Mouse (Mus musculus) thymus, adult 18-20 months (tissue): ENCODE measurements around the gene Gtse1.
A peak's percentile ranks its signal among the peaks of the same experiment; 100 is the strongest.
"Not testable (repeated sequence)": the region's sequence is repeated elsewhere in the genome, so short reads cannot be mapped to it uniquely, and the experiment has no call there.

Source experiments
- DNase-seq, 2 experiments: peaks; one replicate each; pipeline ENCODE4 v3.0.0; 2022; ENCODE audit warnings: mixed read lengths in 2 of 2

Gene Gtse1

DNA sequence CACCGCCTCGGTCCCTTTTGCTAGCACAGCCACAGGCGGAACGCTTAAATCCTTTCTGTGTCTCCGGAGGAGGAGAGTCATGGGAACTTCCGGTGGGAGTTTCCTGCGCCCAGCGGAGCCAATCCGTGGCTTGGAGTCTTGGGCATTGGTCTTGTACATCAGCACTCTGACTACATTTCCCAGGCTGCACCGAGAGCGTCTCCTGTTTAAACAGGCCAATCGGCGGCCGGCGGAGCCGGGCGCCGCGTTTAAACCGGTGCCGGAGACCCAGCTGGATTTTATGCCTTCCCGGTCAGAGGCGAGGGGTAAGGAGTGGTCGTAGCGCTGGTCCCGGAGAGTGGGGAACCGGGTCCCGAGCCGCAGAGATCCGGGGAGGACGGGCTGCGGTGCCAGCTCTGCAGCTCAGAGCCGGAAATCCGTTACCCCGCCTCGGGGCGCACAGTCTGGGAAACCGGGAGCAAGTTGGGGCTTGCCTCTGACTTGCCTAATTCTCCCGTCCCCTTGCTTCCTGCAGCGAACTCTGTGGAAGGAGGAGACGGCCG, at the start of gene Gtse1:
Gene Gtse1 (plus strand): TSS at position 256 of the 542 bp plus-strand sequence.
- DNase-seq: peak; percentile 90 to 92

DNA sequence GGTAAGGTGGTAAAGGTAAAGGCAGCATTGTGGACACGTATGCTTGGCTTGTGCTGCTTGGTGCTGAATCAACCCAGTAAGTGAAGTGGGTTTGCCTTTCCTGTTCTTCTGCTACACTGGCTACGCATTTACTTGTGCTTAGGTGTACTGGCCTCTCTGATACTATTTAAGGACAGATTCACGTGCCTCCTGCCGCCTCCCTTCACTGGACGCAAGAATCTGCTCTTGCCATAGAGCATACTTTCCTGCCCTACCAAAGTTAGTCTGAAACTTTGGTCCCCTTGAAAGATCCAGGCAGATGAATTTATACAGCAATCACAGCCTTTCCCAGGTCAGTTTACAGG, 49.1 kb upstream of the Gtse1 start:
- DNase-seq: no peak

DNA sequence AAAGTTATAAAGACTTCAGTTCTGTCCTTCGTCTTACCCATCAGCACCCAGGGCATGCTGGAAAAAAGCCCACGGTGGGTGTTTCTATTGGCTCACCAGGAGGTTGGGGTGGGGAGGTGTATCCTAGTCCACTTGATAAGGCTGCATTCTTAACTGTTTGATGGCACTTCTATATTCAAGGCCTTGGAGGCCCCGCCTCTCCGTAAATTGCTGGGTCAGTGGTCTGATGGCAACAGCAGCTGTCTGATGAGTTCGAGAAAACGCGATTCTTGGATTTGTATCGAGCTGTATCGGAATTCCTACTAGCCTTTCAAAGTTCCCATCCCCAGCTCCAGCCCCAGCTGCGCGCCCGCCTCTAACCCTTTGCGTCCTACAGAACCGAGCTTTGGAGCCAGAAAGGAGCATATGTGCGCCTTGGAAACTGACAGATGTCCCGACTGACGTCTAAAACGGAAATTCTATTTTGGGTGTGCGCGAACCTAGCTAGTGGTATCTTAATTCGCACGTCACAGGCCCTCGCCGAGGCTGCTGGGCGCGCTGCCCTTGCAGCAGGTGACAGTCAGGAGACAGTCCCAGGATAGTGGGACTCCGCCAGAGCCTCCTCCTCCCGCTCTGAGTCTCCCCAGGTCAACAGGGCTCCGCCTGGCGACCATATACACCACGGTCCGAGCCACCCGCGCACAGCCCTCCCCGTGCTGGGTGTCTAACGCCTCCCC, 48.6 kb upstream of the Gtse1 start:
- peak in 1 of 2 experiments; percentile 18 for DNase-seq

DNA sequence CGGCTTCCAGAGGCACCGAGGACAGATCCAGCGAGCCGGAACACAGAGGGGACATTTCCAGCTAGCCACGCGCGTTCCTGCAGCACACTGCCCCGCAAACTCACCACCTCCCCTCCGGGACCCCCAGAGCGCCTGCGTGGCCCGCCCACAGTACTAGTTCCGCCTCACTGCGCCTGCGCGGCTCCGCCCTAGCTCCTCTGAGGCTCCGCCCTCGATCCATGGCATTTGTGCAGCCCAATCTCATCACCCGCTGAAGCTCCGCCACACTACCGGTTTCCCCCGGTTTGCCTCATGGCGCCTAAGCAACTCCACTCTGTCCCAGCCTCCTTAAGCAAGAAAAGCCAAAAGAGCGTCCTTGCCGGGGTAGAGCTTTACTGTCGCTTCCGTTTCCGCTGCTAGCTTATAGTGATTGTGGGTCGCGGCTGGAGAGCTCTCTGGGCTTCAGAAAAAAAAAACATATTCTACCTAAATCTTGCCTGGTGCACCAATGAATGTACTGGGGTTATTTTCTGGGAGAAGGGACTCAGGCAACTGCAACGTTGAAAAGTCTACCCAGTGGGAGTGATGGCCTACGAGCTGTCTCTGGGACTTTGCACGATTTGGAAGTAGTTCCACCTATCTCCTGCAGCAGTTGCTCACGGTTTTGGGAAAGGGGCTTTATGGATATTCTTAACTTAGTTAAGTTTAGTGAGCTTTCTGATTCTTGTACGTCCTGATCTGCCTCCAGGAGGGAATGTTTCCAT, 47.8 kb upstream of the Gtse1 start, which contains the start of gene Cdpf1:
Gene Cdpf1 (minus strand): TSS at position 163 of the 743 bp plus-strand sequence.
- DNase-seq: peak; percentile 98

DNA sequence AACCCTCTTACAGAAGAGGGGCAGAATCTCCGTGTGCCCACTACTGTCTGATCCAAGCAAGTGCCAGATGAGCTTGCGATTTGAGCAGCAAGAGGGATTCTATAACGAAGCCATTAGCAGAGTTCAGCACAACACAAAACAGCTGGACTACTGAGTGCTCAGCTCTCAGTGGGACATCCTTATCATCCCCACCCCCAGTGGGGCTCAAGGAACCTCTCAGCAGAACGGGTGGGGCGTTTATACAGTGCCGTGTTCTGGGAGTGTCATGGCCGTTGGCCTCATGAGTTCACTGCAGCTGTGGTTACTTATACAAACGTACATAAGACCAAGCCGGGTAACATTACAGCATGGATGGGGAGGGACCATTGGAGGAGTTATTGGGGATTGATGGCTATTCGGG, 46.1 kb upstream of the Gtse1 start:
- DNase-seq: no peak

DNA sequence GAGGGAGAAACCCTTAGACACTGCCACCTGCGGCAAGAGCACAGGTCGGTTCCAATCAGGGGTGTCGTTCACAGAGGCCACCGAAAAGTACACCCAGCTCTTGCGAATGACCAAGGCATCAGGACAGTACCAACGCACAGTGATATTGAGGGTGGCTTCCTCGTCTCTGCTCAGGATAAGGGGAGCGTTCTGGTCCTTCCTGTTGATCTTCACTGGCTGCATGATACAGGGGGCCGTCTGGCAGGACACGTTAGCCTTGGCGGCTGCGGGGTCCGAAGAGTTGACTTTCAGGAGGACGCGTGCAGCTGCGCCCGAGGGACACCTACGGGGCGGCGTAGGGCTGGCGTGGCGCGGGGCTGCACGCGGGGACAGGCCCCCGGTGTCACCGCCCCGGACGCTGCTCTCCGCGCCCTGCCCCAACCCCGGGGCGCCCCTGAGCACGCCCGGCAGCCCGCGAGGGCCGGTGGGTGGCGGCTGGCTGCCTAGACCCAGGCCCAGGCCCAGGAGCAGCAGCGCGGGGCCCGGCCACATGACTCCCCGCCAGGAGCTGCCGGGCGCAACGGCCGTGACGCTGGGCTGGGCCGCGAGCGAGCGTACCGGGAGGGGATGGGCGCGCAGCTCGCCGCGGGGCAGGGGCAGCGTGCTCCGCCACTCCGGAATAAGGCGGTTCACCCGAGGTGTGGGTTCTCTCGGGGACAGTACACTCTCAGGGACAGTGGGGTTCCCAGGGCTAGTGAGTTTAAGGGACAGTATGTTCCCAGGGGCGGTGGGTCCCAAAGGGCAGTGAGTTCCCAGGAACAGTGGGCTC, 38.1 kb upstream of the Gtse1 start, which contains the start of gene Pkdrej:
Gene Pkdrej (minus strand): TSS at position 532 of the 808 bp plus-strand sequence.
- no peak for DNase-seq

DNA sequence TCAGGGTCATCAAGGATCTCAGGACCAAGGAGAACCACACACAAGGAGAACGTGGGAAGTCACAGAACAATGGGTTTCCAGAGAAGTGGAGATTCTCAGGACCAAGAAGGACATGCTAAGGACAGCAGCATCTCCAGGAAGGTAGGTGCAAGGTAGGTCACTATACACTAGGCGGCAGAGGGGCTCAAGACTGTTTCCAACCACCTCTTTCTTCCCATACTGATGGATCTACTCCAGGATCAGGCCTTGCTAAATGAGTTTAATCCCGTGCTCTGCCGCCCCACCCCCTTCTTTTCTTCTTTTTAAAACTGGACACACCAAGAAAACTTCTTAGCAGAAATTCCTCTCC, 37.6 kb upstream of the Gtse1 start:
- DNase-seq: no peak

DNA sequence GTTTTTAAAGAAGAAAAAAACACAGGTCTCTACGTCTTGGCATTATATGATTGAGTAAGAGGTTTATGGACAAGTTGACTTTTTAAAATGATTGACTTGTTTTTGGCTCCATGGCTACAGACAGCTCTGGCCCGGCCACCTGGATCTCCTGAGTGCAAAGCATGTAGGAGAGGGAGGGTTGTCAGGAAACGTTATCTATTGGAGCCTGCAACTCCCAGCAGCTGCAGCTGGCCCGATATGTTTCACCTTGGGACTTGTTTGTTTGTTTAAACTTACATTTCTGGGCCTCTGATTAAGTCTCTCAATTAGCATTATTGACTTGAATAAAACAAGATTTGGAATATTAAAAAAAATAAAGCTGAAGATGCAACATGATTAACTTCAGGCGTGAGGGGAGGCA, 32.9 kb upstream of the Gtse1 start:
- no peak for DNase-seq

- DNase-seq: no peak
Measured at GRCm38 (mm10) chr15:85828071-85828470, 31.5 kb upstream of the Gtse1 start.

DNA sequence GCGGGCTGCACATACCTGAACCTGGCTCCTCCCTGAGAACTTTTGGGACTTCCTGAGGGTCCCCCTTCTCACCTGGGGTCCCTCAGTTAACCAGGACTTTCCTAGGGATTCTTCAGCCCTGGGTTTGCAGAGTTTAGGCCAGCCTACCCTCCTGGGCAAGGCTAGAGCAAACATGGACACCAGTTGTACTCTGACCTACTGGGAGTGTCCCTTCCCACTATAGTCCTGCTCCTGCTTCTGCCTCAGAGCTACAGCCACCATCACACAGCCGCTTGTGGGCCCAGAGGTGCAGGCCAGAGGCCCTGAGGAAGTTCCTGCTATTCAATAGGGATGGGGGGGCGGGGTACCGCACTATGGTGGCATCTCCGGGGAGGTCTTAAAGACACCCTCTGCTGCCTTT, 30.1 kb upstream of the Gtse1 start:
- DNase-seq: no peak

DNA sequence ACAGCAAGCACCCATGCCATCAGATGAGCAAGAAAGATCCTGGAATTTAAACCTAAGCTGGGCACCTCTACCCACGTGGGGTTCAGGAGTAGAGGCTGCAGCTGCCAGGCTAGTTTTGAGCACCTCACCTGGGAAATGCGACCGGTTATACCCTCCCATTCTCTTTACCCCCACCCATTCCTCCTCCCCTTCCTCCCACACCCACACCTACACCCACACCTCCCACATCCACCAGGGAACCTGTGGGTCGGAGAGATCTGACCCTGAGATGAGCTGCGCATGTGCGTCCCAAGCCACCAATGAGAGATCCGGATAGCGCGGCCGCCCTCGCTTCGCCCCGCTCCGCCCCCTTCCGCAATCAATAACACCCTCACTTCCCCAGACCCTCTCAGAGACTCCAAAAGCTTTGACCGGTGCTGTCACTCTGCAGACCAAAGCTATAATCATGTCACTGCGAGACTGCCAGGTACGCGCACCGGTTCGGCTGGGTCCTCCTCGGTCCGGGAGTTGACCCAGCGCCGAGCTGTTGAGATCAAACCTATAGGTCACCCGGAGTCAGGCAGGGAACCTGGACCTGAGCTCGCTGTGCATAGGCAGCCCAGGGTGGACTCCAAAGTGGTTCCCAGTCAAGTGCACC, 27.5 kb upstream of the Gtse1 start, which contains the start of gene Ttc38:
Gene Ttc38 (plus strand): TSS at position 353 of the 637 bp plus-strand sequence.
- peak; percentile 78 to 85 for DNase-seq

DNA sequence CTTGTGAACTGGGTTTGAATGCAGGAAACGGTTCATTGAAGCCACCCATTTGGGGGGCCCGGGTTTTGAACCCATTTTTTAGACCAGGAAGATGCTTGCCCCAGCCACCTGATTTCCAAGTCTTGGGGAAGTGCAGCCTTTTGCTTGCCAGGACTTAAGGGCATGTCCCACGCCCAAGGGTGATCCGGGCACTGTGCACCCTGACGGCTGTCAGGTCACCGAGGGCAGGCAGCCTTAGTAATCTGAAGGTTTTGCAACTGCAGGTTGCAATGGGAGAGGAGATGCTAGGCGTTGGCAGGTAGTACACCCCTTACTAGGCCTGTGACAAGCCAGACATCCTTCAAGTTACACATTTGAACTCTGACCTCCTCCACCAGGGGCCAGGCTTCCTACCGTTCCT, 26.9 kb upstream of the Gtse1 start:
- DNase-seq: no peak

- DNase-seq: no peak
Measured at GRCm38 (mm10) chr15:85835335-85835734, 24.2 kb upstream of the Gtse1 start.

DNA sequence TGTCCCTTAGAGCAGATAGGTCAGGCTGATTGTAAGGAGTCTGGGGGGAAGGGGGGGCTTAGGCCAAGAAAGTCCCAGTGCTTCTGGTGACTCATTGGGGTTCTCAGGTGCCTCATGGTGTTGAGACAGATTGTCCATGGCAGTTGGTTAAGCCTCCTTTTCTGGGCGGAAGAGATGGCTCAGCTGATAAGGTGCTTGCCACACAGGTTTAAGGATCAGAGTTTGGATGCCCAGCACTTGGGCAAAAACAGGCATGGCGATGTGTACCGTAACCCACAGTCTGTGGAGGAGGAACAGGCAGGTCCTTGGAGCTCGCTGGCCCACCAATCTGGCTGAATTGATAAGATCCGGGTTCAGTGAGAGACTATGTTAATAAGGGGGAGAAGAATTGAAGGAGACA, 22.7 kb upstream of the Gtse1 start:
- no peak for DNase-seq

- DNase-seq: no peak
Measured at GRCm38 (mm10) chr15:85840983-85841382, 18.6 kb upstream of the Gtse1 start.

DNA sequence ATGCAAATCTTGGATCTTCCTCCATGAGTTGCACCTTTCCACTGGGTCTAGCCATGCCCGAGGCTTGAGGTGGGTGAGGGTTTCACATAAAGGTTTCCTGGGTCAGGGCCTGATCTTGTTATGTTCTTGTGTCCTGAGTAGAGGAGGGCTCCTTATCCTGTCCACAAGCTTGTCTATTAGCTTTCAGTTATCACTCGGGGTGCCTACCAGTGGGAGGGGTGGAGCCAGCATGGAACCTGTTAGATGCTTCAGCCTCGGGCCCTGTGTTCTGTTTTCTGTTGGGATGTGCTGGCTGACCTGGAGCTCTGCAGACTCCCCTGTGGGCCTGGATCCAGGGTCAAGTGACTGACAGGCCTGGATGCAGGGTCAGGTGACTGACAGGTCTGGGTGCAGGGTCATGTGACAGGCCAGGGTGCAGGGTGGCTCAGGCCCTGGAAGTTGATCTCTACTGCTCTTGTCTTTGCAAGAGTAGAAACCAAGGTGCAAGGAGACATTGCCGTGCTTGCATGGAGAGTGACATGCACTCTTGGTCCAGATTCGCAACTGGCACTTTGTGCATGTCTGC, 17.7 kb upstream of the Gtse1 start:
- DNase-seq: no peak

- DNase-seq: no peak
Measured at GRCm38 (mm10) chr15:85845071-85845470, 14.5 kb upstream of the Gtse1 start.

DNA sequence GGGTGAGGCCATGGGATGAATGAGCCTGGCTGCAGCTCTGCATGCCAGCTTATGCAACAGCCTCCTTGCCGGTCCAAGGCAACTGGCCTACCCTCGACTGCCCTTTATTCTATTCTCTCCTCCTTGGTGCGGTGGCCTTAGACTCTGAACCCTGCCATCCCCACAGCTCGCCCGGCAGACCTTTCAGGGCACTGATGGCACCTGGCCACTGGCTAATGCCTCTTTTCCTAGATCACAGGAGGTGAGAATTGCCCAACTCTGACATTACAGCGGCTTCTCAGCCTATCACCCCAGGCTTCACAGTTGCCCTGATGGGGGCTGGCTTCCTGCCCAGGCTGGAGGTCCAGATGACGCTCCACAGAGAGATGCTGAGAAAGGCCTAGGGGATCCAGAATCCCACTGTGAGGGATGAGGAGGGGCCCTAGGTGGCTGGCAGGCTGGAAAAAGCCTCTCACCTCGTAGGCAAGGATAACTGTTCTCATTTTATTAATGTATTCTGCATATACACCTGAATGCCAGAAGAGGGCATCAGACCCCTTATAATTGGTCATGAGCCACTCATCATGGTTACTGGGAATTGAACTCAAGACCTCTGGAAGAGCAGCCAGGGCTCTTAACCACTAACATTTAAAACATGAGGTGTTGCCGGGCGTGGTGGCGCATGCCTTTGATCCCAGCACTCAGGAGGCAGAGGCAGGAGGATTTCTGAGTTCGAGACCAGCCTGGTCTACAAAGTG, 7.7 kb upstream of the Gtse1 start:
- DNase-seq: no peak

DNA sequence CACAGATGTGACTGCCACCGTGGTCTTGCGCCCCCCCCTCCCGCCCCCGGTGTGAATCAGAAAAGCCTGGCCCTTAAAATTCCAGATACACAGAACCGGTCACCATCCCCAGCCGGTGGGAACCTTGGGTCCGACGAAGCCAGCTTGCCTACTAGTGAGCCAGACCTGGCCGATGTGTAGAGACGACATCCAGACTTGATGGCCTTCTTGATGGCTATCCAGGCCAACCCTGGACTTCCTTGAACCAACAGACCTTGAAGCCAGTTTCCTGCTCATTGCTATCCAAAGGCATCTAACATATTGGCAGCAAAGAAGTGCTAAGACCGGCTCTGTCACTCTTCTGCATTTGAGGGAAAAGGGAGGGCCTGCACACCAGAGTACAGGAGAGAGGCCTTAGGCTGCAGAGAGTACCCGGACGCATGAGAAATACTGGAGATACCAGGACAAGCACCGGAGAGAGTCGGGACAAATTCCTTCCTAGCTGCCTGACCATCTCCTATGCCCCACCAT, 510 bp upstream of the Gtse1 start:
- DNase-seq: no peak

- DNase-seq: not testable (repeated sequence)
Measured at GRCm38 (mm10) chr15:85865913-85866312, 6.4 kb downstream of the Gtse1 start.

DNA sequence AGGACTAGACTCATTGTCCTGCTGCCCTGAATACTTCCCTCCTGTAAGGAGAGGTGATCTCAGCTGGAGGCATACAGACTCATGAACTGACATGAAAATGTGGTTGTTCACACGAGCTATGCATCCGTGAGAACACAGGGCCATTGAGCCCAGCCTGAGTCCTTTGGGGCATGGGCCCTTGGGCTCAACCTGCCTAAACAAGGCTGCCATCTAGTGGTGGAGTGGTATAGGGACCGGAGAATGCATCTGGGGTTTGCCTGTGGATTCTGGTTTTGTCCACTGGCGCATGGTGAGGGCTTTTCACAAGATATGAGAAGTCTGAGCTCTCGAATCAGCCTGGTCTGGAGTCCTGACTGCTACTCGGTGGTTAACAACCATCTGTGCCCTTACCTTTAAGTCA, 8.2 kb downstream of the Gtse1 start:
- DNase-seq: peak in 1 of 2 experiments; percentile 31
